Mouse (Mus musculus) inflammation-experienced regulatory T-cells, adult 16 weeks (primary cell): Measurements from ENCODE around the gene Speer4a. TPM values are rescaled to one million over a fixed set of nuclear protein-coding genes. Genes with fewer than 3 reads are reported as not detected.

Experiments
- polyA plus RNA-seq: library from polyadenylated mRNA; unstranded; fragments of 100-300 nt; shearing (Covaris generic); gene quantifications from one replicate; pipeline ENCODE4 v1.2.1, GENCODE M21; 2017

The Speer4a gene
- not detected for polyA plus RNA-seq

DNA sequence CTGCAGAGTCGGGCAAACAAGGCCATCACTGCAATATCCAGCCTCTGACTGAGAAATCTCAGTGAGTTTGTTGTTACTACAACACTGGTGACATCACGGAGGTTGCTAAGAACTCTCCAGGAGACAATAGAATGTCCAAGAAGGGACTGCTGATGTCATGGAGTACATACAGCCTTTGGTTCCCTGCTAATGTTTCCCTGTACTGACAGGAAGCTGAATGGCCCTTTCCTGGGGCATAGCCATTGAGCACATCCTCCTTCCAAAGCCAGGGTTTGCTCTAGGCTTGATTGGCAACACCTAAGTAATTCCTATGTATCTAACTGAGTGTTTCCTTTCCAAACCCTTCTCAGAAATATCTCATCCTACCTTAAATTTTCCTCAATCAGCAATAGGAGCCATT, at the start of gene Speer4a:
Speer4a (minus strand) TSS at position 101 of the 400 bp plus-strand sequence.

DNA sequence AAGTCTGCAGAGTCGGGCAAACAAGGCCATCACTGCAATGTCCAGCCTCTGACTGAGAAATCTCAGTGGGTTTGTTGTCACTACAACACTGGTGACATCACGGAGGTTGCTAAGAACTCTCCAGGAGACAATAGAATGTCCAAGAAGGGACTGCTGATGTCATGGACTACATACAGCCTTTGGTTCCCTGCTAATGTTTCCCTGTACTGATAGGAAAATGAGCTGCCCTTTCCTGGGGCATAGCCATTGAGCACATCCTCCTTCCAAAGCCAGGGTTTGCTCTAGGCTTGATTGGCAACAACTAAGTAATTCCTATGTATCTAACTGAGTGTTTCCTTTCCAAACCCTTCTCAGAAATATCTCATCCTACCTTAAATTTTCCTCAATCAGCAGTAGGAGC, 19.1 kb upstream of the Speer4a start, which contains the start of gene Gm7347:
Gm7347 (minus strand) TSS at position 101 of the 400 bp plus-strand sequence.

DNA sequence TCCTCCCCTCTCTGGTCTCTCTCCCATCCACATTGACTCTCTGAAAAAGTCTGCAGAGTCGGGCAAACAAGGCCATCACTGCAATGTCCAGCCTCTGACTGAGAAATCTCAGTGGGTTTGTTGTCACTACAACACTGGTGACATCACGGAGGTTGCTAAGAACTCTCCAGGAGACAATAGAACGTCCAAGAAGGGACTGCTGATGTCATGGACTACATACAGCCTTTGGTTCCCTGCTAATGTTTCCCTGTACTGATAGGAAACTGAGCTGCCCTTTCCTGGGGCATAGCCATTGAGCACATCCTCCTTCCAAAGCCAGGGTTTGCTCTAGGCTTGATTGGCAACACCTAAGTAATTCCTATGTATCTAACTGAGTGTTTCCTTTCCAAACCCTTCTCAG, 16.5 kb downstream of the Speer4a start, which contains the start of gene Gm5862:
Gm5862 (minus strand) TSS at position 101 of the 400 bp plus-strand sequence.

DNA sequence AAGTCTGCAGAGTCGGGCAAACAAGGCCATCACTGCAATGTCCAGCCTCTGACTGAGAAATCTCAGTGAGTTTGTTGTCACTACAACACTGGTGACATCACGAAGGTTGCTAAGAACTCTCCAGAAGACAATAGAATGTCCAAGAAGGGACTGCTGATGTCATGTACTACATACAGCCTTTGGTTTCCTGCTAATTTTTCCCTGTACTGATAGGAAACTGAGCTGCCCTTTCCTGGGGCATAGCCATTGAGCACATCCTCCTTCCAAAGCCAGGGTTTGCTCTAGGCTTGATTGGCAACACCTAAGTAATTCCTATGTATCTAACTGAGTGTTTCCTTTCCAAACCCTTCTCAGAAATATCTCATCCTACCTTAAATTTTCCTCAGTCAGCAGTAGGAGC, 34.7 kb downstream of the Speer4a start, which contains the start of gene Gm1979:
Gm1979 (minus strand) TSS at position 101 of the 400 bp plus-strand sequence.

DNA sequence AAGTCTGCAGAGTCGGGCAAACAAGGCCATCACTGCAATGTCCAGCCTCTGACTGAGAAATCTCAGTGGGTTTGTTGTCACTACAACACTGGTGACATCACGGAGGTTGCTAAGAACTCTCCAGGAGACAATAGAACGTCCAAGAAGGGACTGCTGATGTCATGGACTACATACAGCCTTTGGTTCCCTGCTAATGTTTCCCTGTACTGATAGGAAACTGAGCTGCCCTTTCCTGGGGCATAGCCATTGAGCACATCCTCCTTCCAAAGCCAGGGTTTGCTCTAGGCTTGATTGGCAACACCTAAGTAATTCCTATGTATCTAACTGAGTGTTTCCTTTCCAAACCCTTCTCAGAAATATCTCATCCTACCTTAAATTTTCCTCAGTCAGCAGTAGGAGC, 50.8 kb downstream of the Speer4a start, which contains the start of gene Gm21698:
Gm21698 (minus strand) TSS at position 101 of the 400 bp plus-strand sequence.

Other genes starting within 250 kb of the Speer4a start
- gene Gm21663, start 97.2 kb downstream of the Speer4a start, polyA plus RNA-seq = not detected
- not detected for gene Gm21671, start 85.1 kb downstream of the Speer4a start, polyA plus RNA-seq
- not detected for gene Gm21680, start 66.9 kb downstream of the Speer4a start, polyA plus RNA-seq
- not detected for gene Gm21698, start 50.9 kb downstream of the Speer4a start, polyA plus RNA-seq
- gene Gm1979, start 34.8 kb downstream of the Speer4a start, polyA plus RNA-seq = not detected
- not detected for gene Gm5862, start 16.6 kb downstream of the Speer4a start, polyA plus RNA-seq
- gene Gm7347, start 19.0 kb upstream of the Speer4a start, polyA plus RNA-seq = not detected
- not detected for gene Gm10471, start 49.7 kb upstream of the Speer4a start, polyA plus RNA-seq
- gene 5031410I06Rik, start 65.8 kb upstream of the Speer4a start, polyA plus RNA-seq = not detected
- not detected for gene Gm10220, start 81.9 kb upstream of the Speer4a start, polyA plus RNA-seq
- gene Gm7361, start 218.1 kb upstream of the Speer4a start, polyA plus RNA-seq = not detected